Mouse (Mus musculus): ENCODE results near the gene Btbd19.

GRCm38 (mm10) chr4:117136034-117136433 lies 10.5 kb upstream of the Btbd19 start:
- TF ChIP-seq CTCF (IDR thresholded peaks at IDR 0.05; ENCODE audit: low read depth, low read length) (no peak), GATA1 (IDR thresholded peaks at IDR 0.05; ENCODE audit: borderline replicate concordance, low read length) (no peak), TAL1 (conservative IDR thresholded peaks at IDR 0.05; ENCODE audit: low read depth, low read length) (no peak), POLR2AphosphoS5 (IDR thresholded peaks at IDR 0.05; ENCODE audit: insufficient replicate concordance, low read depth, low read length) (no peak), GATA2 (IDR thresholded peaks at IDR 0.05; ENCODE audit: borderline replicate concordance, low read depth, low read length) (no peak)

Measured in G1E (cell line).